Mouse (Mus musculus) testis, adult 2 months (tissue): ENCODE data around the gene Clca2. TPM values are rescaled to one million over a fixed set of nuclear protein-coding genes. Genes with fewer than 3 reads are reported as not detected.

Experiments
- H3K27ac ChIP-seq: fragments of 200-500 bp; 2 replicates; pipeline ENCODE4 v1.5.1; 2012; ENCODE audit warnings: low read depth, low read length; ENCODE audit not compliant: control insufficient read depth, insufficient read depth
- H3K27me3 ChIP-seq: fragments of 200-500 bp; 2 replicates; pipeline ENCODE4 v1.6.1; 2012; ENCODE audit warnings: mild to moderate bottlenecking, low read length, moderate library complexity; ENCODE audit not compliant: control insufficient read depth, insufficient read depth
- H3K36me3 ChIP-seq: fragments of 200-500 bp; 2 replicates; pipeline ENCODE4 v1.6.1; 2012; ENCODE audit warnings: mild to moderate bottlenecking, low read length; ENCODE audit not compliant: control insufficient read depth, insufficient read depth
- H3K4me1 ChIP-seq: fragments of 200-500 bp; 2 replicates; pipeline ENCODE4 v1.6.1; 2012; ENCODE audit warnings: low read length; ENCODE audit not compliant: control insufficient read depth, insufficient read depth
- H3K4me3 ChIP-seq: fragments of 200-500 bp; 2 replicates; pipeline ENCODE4 v1.5.1; 2012; ENCODE audit warnings: low read depth, mild to moderate bottlenecking, low read length, moderate library complexity, mixed read lengths; ENCODE audit not compliant: control insufficient read depth
- CTCF ChIP-seq: fragments of 200-500 bp; IDR thresholded peaks from 2 replicates; pipeline ENCODE4 v1.5.1; 2012; ENCODE audit warnings: low read depth, mild to moderate bottlenecking, inconsistent platforms, low read length, moderate library complexity; ENCODE audit not compliant: control insufficient read depth, insufficient read depth, insufficient replicate concordance
- POLR2A ChIP-seq: fragments of 200-500 bp; IDR thresholded peaks from 2 replicates; pipeline ENCODE4 v1.6.1; 2012; ENCODE audit warnings: low read depth, mild to moderate bottlenecking, inconsistent platforms, low read length, moderate library complexity; ENCODE audit not compliant: control insufficient read depth
- polyA plus RNA-seq: library from polyadenylated mRNA; depleted of rRNA; stranded (reverse); fragments of >200 nt; gene quantifications from 2 replicates; pipeline ENCODE4 v1.2.3, GENCODE M21; 2012

The Clca2 gene
- polyA plus RNA-seq, 1 experiment: 0.10 TPM

DNA sequence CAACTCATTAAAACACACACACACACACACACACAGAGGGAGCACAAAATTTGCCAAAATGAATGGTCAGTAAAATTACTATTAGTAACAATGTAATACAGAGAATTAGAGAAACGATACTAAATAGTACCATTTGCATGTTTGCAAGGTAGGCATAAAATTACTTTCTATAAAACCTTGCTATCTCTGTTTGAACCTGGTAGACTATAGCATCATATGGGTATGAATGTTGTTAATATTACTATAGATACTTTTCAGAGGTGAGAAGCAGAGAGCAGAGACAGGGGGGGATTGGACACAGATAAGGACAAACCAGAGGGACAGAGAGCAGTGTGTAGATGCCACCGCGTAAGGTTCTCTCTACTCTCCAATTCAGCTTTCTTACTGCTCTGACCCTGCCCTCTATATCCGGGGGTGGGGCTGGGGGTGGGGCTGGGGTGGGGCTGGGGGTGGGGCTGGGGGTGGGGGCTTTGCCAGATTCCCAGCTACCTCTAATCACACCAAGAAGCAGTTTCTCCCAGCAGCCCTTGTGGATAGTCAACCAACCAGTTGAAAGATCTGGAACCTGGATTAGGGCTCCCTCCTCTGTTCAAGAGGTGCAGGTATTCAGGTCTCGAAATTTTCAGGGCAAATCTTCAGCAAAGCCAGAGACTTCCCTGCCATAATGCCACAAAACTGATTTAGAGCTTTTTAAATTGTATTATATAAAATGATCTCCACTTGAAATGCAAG, 6.7 kb upstream of the Clca2 start:
- H3K27ac ChIP-seq: no peak overlapping the region
- no peaks in the 10 kb centered on the region for H3K36me3 ChIP-seq
- no peaks in the 10 kb centered on the region for H3K4me1 ChIP-seq
- no peaks in the 10 kb centered on the region for H3K27me3 ChIP-seq
- H3K4me3 ChIP-seq: no peak overlapping the region
- no peak for TF ChIP-seq POLR2A
- TF ChIP-seq CTCF: no peak

DNA sequence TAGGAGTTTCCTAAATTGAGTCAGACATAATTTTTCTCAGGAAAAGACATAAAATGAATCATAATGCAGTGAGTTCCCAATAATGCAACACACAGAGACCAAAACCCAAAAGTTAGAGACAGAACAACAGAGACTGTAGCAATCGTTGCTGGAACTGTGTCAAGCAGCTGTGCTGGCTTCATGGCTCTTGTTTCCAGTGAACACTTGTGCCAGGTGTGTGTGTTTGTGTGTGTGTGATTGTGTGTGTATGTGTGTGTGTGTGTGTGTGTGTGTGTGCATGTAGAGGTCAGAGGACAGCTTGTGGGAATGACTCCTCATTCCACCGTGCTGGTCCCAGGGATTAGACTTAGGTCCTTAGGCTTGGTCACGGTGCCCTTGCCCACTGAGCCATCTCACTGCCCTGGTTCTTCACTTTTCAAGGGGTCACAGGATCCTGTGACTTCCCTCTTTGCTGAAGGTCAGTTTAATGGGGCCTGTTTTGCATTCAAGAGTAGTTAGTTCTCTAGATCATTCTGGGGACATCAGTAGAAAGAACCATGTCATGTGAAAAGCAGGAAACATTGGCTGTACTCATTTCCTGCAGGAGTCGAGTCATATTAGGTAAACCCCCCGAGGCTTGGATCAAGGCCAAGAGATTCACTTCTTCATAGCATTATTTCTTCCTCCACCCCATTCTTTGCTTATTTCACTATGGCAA, 6.0 kb upstream of the Clca2 start:
- TF ChIP-seq CTCF: no peak
- no peak for TF ChIP-seq POLR2A
- Histone ChIP-seq H3K4me3 (no peak overlapping the region), H3K27me3 (no peaks in the 10 kb centered on the region), H3K36me3 (no peaks in the 10 kb centered on the region), H3K27ac (no peak overlapping the region), H3K4me1 (no peaks in the 10 kb centered on the region)

DNA sequence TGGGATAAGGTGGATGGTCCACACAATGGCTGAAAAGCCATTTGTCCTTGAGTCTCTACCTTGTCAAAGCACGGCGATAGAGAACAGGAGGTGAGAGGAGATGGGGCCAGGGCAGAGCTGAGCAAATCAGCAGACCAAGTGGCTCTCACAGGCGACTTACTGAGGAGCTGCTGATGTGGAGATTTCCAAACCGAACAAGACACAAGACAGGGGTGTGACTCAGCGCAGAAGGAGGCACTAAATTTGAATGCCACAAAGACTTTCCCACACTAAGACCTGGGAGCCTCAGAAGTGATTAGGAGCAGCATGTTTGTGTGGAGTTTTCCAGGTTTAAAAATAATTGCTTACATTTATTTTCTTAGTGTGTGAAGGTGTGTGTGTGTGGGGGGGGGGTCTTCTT, 4.5 kb upstream of the Clca2 start:
- TF ChIP-seq POLR2A (no peak), CTCF (no peak)
- no peak overlapping the region for H3K4me3 ChIP-seq
- no peak overlapping the region for H3K27ac ChIP-seq
- H3K4me1 ChIP-seq: no peaks in the 10 kb centered on the region
- H3K27me3 ChIP-seq: no peaks in the 10 kb centered on the region
- no peaks in the 10 kb centered on the region for H3K36me3 ChIP-seq

DNA sequence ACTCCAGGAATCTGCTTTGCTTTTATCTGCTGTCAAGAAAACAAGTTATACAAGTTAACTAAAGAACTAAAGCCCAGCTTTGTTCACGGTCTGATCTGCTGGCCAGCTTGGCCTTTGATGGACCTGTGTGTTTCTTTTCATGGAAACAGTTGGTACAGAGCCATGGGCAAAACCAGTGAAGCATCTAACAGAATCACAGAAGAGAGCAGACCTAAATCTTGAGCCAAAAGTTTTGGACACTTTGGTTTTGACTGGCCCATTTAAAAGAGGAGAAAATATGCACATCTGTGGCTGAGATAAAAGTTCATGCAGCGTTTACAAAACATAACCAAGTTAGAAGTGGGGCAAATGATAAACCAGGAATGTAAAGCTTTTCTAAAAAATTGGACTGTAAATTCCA, 4.1 kb upstream of the Clca2 start:
- Histone ChIP-seq H3K36me3 (no peaks in the 10 kb centered on the region), H3K4me1 (no peaks in the 10 kb centered on the region), H3K27ac (no peak overlapping the region), H3K4me3 (no peak overlapping the region), H3K27me3 (no peaks in the 10 kb centered on the region)
- TF ChIP-seq CTCF (no peak), POLR2A (no peak)

DNA sequence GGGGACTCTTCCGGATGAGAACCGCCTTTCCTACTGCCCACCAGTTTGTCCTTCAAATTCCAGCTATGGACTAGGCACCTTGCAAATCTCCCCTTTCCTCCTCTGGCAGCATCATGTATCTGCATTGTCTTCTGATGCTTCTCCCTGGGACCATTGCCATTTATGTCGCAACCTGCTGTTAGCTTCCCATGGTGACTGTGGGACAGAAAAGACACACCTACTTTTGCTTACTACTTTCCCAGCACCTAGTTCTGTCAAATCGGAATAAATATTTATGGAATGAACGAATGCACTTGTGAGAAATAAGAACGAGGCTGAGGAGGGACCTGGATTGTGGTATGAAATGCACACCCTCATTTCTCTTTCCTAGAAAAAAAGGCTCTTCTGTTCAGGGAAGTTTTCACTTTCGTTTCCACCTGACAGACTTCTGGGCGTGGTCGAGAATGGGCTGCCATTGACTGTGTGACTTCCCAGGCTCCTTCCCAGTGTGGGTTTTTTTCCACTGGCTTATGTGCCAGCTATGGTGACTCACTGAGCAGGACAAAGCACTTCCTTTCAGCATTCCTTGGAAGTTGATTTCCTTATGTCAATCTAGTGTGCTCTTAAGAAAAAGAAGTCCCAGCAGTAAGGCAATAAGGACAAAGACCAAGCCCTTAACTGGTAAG, 2.8 kb upstream of the Clca2 start:
- H3K27me3 ChIP-seq: no peaks in the 10 kb centered on the region
- no peak for TF ChIP-seq POLR2A
- no peaks in the 10 kb centered on the region for H3K36me3 ChIP-seq
- no peaks in the 10 kb centered on the region for H3K4me1 ChIP-seq
- H3K27ac ChIP-seq: no peak overlapping the region
- H3K4me3 ChIP-seq: no peak overlapping the region

DNA sequence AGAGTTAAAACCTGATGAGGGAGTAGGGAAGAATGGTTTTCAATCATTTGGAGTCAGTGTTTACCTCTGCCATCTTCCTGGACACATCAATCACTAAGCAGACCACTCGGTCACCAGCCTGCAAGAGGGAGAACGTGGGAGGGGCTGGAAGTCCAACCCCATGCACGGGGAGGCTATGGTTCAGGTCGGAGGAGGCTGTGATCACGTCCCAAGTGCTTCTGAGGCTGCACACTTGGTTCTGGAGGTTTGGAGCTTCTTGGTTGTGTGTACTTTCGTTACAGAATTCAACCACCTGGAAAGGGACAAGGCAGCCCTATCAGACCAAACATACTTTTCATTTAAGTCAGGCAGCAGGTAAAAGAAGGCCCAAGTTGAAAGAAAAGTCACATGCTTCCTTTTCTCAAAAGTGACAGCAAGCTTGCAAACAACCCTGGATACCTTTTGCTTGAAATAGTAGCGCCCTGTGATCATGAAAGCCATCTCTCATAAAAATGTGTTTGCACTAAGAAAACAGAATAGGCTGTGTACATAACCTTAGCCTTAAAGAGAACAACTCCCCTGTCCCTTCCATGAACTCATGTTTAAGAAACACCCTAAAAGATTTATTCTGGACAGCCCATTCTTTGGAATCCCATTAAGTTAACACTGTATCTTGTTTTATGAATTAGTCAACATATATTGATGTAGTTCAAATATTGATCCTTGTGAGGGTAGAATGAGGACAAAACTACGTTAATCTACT, 11.2 kb downstream of the Clca2 start:
- no peaks in the 10 kb centered on the region for H3K27me3 ChIP-seq
- TF ChIP-seq CTCF (no peak), POLR2A (no peak)

DNA sequence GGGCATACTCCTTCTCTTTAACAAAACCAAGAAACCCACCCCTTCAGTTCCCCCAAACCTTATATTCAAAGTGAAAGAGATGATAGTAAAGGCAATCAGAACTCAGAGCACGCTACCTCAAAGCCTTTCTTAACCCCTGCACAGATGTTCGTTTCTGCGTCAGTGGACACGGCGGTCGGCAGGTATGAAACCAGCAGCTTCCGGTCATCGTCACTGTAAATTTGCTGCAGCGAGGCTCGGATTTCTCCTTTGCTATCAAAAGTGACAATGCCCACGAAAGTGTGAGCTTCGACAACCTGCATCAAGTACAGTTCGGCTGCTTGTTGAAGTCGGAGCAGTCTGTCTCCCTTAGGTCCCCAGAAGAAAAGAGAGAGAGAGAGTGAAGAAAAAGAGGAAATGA, 13.1 kb downstream of the Clca2 start:
- no peaks in the 10 kb centered on the region for H3K4me1 ChIP-seq
- no peak overlapping the region for H3K4me3 ChIP-seq
- no peak for TF ChIP-seq POLR2A
- no peak for TF ChIP-seq CTCF
- no peaks in the 10 kb centered on the region for H3K27me3 ChIP-seq
- H3K36me3 ChIP-seq: no peaks in the 10 kb centered on the region
- H3K27ac ChIP-seq: no peak overlapping the region

More for the DNA sequence above, 11.2 kb downstream of the Clca2 start:
- no peak overlapping the region for H3K27ac ChIP-seq
- no peak overlapping the region for H3K4me3 ChIP-seq
- no peaks in the 10 kb centered on the region for H3K36me3 ChIP-seq
- no peaks in the 10 kb centered on the region for H3K4me1 ChIP-seq
